Mouse (Mus musculus): ENCODE results near the gene Susd4. TPM values are rescaled to one million over a fixed set of nuclear protein-coding genes. Genes with fewer than 3 reads are reported as not detected.

The Susd4 gene
- total RNA-seq, 2 experiments from 2014 or later, result 0.39 to 0.45 TPM

- intact Hi-C loops (cut with DNase I), result no loop called here
- DNase-seq (ENCODE audit: low spot score), result no peak
Observed at GRCm38 (mm10) chr1:182840606-182841005, 76.9 kb downstream of the Susd4 start.

- no peak for DNase-seq (ENCODE audit: low spot score)
- intact Hi-C loops (cut with DNase I), result no loop called here
Observed at GRCm38 (mm10) chr1:182849556-182849955, 85.9 kb downstream of the Susd4 start.

- DNase-seq (ENCODE audit: low spot score), result no peak
- intact Hi-C loops (cut with DNase I), result no loop called here
Observed at GRCm38 (mm10) chr1:182850080-182850479, 86.4 kb downstream of the Susd4 start.

GRCm38 (mm10) chr1:182852158-182852557, 88.5 kb downstream of the Susd4 start:
- intact Hi-C loops (cut with DNase I), result no loop called here
- DNase-seq (ENCODE audit: low spot score), result no peak

- no peak for DNase-seq (ENCODE audit: low spot score)
- intact Hi-C loops (cut with DNase I), result no loop called here
Observed at GRCm38 (mm10) chr1:182856636-182857035, 93.0 kb downstream of the Susd4 start.

- DNase-seq (ENCODE audit: low spot score), result no peak
- intact Hi-C loops (cut with DNase I), result no loop called here
Observed at GRCm38 (mm10) chr1:182861671-182862358, 98.2 kb downstream of the Susd4 start.

GRCm38 (mm10) chr1:182863396-182863795, 99.7 kb downstream of the Susd4 start:
- intact Hi-C loops (cut with DNase I), result no loop called here
- DNase-seq (ENCODE audit: low spot score), result no peak

- intact Hi-C loops (cut with DNase I), result loop anchor here (2.0 kb wide), 1 partner anchor 93 kb away; no protein-coding TSS in a partner anchor
- no peak for DNase-seq (ENCODE audit: low spot score)
Observed at GRCm38 (mm10) chr1:182867886-182868285, 104.2 kb downstream of the Susd4 start.

GRCm38 (mm10) chr1:182868432-182869113, 104.9 kb downstream of the Susd4 start:
- intact Hi-C loops (cut with DNase I), result loop anchor here (2.0 kb wide), 1 partner anchor 92 kb away; no protein-coding TSS in a partner anchor
- no peak for DNase-seq (ENCODE audit: low spot score)

- DNase-seq (ENCODE audit: low spot score), result no peak
- intact Hi-C loops (cut with DNase I), result loop anchor here (2.0 kb wide), 1 partner anchor 92 kb away; no protein-coding TSS in a partner anchor
Observed at GRCm38 (mm10) chr1:182869114-182869456, 105.4 kb downstream of the Susd4 start.

GRCm38 (mm10) chr1:182878156-182878555, 114.5 kb downstream of the Susd4 start:
- intact Hi-C loops (cut with DNase I), result no loop called here
- DNase-seq (ENCODE audit: low spot score), result no peak

GRCm38 (mm10) chr1:182878719-182879118, 115.1 kb downstream of the Susd4 start:
- intact Hi-C loops (cut with DNase I), result no loop called here
- DNase-seq (ENCODE audit: low spot score), result no peak

GRCm38 (mm10) chr1:182881246-182881645, 117.6 kb downstream of the Susd4 start:
- intact Hi-C loops (cut with DNase I), result no loop called here
- no peak for DNase-seq (ENCODE audit: low spot score)

- intact Hi-C loops (cut with DNase I), result no loop called here
- DNase-seq (ENCODE audit: low spot score), result no peak
Observed at GRCm38 (mm10) chr1:182882611-182883010, 119.0 kb downstream of the Susd4 start.

GRCm38 (mm10) chr1:182895698-182896097, 132.0 kb downstream of the Susd4 start:
- peak; percentile 16 for DNase-seq (ENCODE audit: low spot score)

GRCm38 (mm10) chr1:182897071-182897470, 133.4 kb downstream of the Susd4 start:
- intact Hi-C loops (cut with DNase I), result no loop called here
- no peak for DNase-seq (ENCODE audit: low spot score)

More at GRCm38 (mm10) chr1:182895698-182896097, 132.0 kb downstream of the Susd4 start:
- intact Hi-C loops (cut with DNase I), result loop anchor here (2.0 kb wide), 1 partner anchor 335 kb away; no protein-coding TSS in a partner anchor

- DNase-seq (ENCODE audit: low spot score), result no peak
- intact Hi-C loops (cut with DNase I), result no loop called here
Observed at GRCm38 (mm10) chr1:182897506-182898138, 134.0 kb downstream of the Susd4 start.

- no peak for DNase-seq (ENCODE audit: low spot score)
- intact Hi-C loops (cut with DNase I), result no loop called here
Observed at GRCm38 (mm10) chr1:182902095-182902494, 138.4 kb downstream of the Susd4 start.

GRCm38 (mm10) chr1:182902906-182903305, 139.2 kb downstream of the Susd4 start:
- DNase-seq (ENCODE audit: low spot score), result no peak
- intact Hi-C loops (cut with DNase I), result no loop called here

GRCm38 (mm10) chr1:182905669-182906068, 142.0 kb downstream of the Susd4 start:
- no peak for DNase-seq (ENCODE audit: low spot score)
- intact Hi-C loops (cut with DNase I), result no loop called here

Data from heart, postnatal 25 days (tissue).